Mouse (Mus musculus): ENCODE results near the gene Gm2696. TPM values are rescaled to one million over a fixed set of nuclear protein-coding genes. Genes with fewer than 3 reads are reported as not detected.
A peak's percentile ranks its signal among the peaks of the same experiment; 100 is the strongest.
"Not testable (repeated sequence)": the region's sequence is repeated elsewhere in the genome, so short reads cannot be mapped to it uniquely, and the experiment has no call there.

Gm2696 gene
- polyA plus RNA-seq, 1 experiment from 2014 or later: not detected

DNA sequence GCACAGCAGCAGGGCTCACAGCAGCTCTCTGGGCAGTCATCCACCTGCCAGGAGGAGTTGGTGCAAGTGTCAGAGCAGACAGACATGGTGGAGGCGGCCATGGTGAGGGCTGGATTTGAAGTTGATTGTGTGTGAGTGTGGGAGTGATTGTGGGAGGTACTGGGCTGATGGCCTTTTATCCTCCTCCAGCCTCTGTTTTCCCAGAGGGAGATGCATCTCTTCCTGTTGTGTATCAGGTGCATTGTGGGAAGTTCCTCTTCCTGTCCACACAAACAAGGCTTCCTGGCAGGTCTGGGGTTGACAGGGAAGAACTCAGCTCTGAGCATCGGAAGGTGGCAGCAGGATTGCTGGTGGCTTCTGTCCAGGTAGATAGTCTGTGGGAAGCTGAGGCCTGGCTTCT is 19.5 kb upstream of the Gm2696 start, which contains the start of gene Gm9639:
Gene Gm9639, minus strand, starts transcription at position 101 of the 400 bp plus-strand sequence.
- H3K9ac ChIP-seq (replicated peaks; ENCODE audit: low read depth, low read length): no peak within 1 kb of the TSS
- ATAC-seq (ENCODE audit: insufficient number of reproducible peaks, insufficient read depth, low FRiP score, low read depth): no peak
- 63% methylated on average over 2 of the region's 2 CpGs for WGBS

DNA sequence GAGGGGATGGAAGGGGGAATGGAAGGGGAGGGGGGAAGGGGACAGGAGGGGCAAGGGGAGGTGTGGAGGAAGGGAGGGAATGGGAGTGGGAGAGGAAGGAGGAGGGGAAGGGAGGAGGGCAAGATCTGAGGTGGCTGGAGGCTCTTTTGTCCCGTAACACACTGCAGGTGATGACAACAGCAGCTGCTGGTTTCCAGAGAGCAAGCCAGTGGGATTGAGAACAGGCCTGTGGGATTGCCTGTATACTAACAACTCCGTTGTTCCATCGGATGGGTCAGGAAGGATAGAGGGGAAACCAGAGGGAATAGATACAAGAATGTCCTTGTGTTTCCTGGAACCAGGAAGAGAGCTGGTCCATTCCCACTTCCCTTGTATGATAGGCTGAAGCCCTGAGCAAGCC is 16.8 kb upstream of the Gm2696 start:
- Histone ChIP-seq H3K36me3 (ENCODE audit: control insufficient read depth, insufficient read depth, low read length) (no peaks in the 10 kb centered on the region), H3K4me1 (ENCODE audit: control insufficient read depth, insufficient read depth, low read length) (no peaks in the 10 kb centered on the region), H3K27me3 (ENCODE audit: control insufficient read depth, insufficient read depth, low read length) (no peaks in the 10 kb centered on the region), H3K4me2 (replicated peaks; ENCODE audit: low read depth, low read length) (no peak overlapping the region), H3K27ac (ENCODE audit: low read length) (no peak overlapping the region), H3K9ac (replicated peaks; ENCODE audit: low read depth, low read length) (no peak overlapping the region), H3K9me3 (ENCODE audit: control insufficient read depth, low read depth, low read length) (no peaks in the 10 kb centered on the region), H3K4me3 (ENCODE audit: low read depth, low read length) (no peak overlapping the region)
- WGBS: 21% methylated on average over 3 of the region's 3 CpGs
- no peak for ATAC-seq (ENCODE audit: insufficient number of reproducible peaks, insufficient read depth, low FRiP score, low read depth)

More for the DNA sequence above, 19.5 kb upstream of the Gm2696 start, which contains the start of gene Gm9639:
- H3K27ac ChIP-seq (ENCODE audit: low read length): no peak within 1 kb of the TSS
- H3K4me3 ChIP-seq (ENCODE audit: low read depth, low read length): no peak within 1 kb of the TSS
- H3K4me1 ChIP-seq (ENCODE audit: control insufficient read depth, insufficient read depth, low read length): no peaks in the 10 kb centered on the region
- no peak within 1 kb of the TSS for H3K4me2 ChIP-seq (replicated peaks; ENCODE audit: low read depth, low read length)
- no peaks in the 10 kb centered on the region for H3K27me3 ChIP-seq (ENCODE audit: control insufficient read depth, insufficient read depth, low read length)
- no peaks in the 10 kb centered on the region for H3K36me3 ChIP-seq (ENCODE audit: control insufficient read depth, insufficient read depth, low read length)
- no peaks in the 10 kb centered on the region for H3K9me3 ChIP-seq (ENCODE audit: control insufficient read depth, low read depth, low read length)

GRCm38 (mm10) chr10:77798164-77798920 is 16.1 kb upstream of the Gm2696 start:
- not testable (repeated sequence) for H3K4me1 ChIP-seq (ENCODE audit: control insufficient read depth, insufficient read depth, low read length); H3K9me3 ChIP-seq (ENCODE audit: control insufficient read depth, low read depth, low read length); H3K36me3 ChIP-seq (ENCODE audit: control insufficient read depth, insufficient read depth, low read length); H3K9ac ChIP-seq (replicated peaks; ENCODE audit: low read depth, low read length); H3K27ac ChIP-seq (ENCODE audit: low read length); H3K4me2 ChIP-seq (replicated peaks; ENCODE audit: low read depth, low read length); ATAC-seq (ENCODE audit: insufficient number of reproducible peaks, insufficient read depth, low FRiP score, low read depth); H3K27me3 ChIP-seq (ENCODE audit: control insufficient read depth, insufficient read depth, low read length); H3K4me3 ChIP-seq (ENCODE audit: low read depth, low read length)
- WGBS: 32% methylated on average over 3 of the region's 3 CpGs

- Histone ChIP-seq H3K4me3 (ENCODE audit: low read depth, low read length) (no peak within 1 kb of the TSS), H3K36me3 (ENCODE audit: control insufficient read depth, insufficient read depth, low read length) (no peaks in the 10 kb centered on the region), H3K9me3 (ENCODE audit: control insufficient read depth, low read depth, low read length) (no peaks in the 10 kb centered on the region), H3K4me1 (ENCODE audit: control insufficient read depth, insufficient read depth, low read length) (no peaks in the 10 kb centered on the region), H3K27ac (ENCODE audit: low read length) (no peak within 1 kb of the TSS), H3K4me2 (replicated peaks; ENCODE audit: low read depth, low read length) (no peak within 1 kb of the TSS), H3K9ac (replicated peaks; ENCODE audit: low read depth, low read length) (no peak within 1 kb of the TSS), H3K27me3 (ENCODE audit: control insufficient read depth, insufficient read depth, low read length) (no peaks in the 10 kb centered on the region)
- 60% methylated on average over 8 of the region's 8 CpGs for WGBS
- ATAC-seq (ENCODE audit: insufficient number of reproducible peaks, insufficient read depth, low FRiP score, low read depth): no peak
Observed at GRCm38 (mm10) chr10:77798921-77799508, 15.5 kb upstream of the Gm2696 start, which contains the start of gene Gm19668. TSS of gene Gm19668 (minus strand) at chr10:77799133.

DNA sequence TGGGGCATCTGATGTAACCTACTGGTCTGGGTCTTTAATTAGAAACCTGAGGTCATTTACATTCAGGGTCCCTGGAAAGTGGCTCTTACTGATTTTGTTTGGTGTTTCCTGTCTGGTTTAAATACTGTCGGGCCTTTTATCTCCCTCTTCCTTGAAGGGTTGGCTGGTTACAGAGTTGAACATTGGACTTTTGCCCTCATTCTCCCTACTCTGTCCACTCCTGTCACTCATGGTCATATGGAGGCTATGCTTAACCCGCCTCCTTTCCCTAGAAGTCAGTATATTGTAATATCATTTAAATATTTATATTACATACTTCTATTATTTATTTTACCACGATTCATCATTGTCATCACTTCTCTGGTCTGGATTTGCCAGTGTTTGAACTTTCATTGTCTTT is 10.4 kb upstream of the Gm2696 start:
- Histone ChIP-seq H3K9ac (replicated peaks; ENCODE audit: low read depth, low read length) (no peak overlapping the region), H3K9me3 (ENCODE audit: control insufficient read depth, low read depth, low read length) (no peaks in the 10 kb centered on the region), H3K4me2 (replicated peaks; ENCODE audit: low read depth, low read length) (no peak overlapping the region), H3K27me3 (ENCODE audit: control insufficient read depth, insufficient read depth, low read length) (no peaks in the 10 kb centered on the region), H3K27ac (ENCODE audit: low read length) (no peak overlapping the region), H3K4me3 (ENCODE audit: low read depth, low read length) (no peak overlapping the region), H3K4me1 (ENCODE audit: control insufficient read depth, insufficient read depth, low read length) (no peaks in the 10 kb centered on the region), H3K36me3 (ENCODE audit: control insufficient read depth, insufficient read depth, low read length) (no peaks in the 10 kb centered on the region)
- 54% methylated on average over 3 of the region's 3 CpGs for WGBS
- no peak for ATAC-seq (ENCODE audit: insufficient number of reproducible peaks, insufficient read depth, low FRiP score, low read depth)

- 66% methylated on average over 5 of the region's 5 CpGs for WGBS
Observed at GRCm38 (mm10) chr10:77811743-77812142, 2.7 kb upstream of the Gm2696 start, which contains the start of gene Gm9507. TSS of gene Gm9507 (minus strand) at chr10:77811843.

GRCm38 (mm10) chr10:77815514-77815913 is 1.0 kb downstream of the Gm2696 start:
- Histone ChIP-seq H3K27ac (ENCODE audit: low read length) (no peak overlapping the region), H3K9ac (replicated peaks; ENCODE audit: low read depth, low read length) (no peak overlapping the region), H3K4me3 (ENCODE audit: low read depth, low read length) (no peak overlapping the region), H3K36me3 (ENCODE audit: control insufficient read depth, insufficient read depth, low read length) (no peaks in the 10 kb centered on the region), H3K27me3 (ENCODE audit: control insufficient read depth, insufficient read depth, low read length) (no peaks in the 10 kb centered on the region), H3K4me1 (ENCODE audit: control insufficient read depth, insufficient read depth, low read length) (no peaks in the 10 kb centered on the region), H3K4me2 (replicated peaks; ENCODE audit: low read depth, low read length) (no peak overlapping the region), H3K9me3 (ENCODE audit: control insufficient read depth, low read depth, low read length) (no peaks in the 10 kb centered on the region)
- WGBS: 29% methylated on average over 5 of the region's 5 CpGs
- no peak for ATAC-seq (ENCODE audit: insufficient number of reproducible peaks, insufficient read depth, low FRiP score, low read depth)

More at GRCm38 (mm10) chr10:77811743-77812142, 2.7 kb upstream of the Gm2696 start, which contains the start of gene Gm9507:
- Histone ChIP-seq H3K9me3 (ENCODE audit: control insufficient read depth, low read depth, low read length) (no peaks in the 10 kb centered on the region), H3K9ac (replicated peaks; ENCODE audit: low read depth, low read length) (no peak within 1 kb of the TSS), H3K4me2 (replicated peaks; ENCODE audit: low read depth, low read length) (no peak within 1 kb of the TSS), H3K4me3 (ENCODE audit: low read depth, low read length) (no peak within 1 kb of the TSS), H3K27ac (ENCODE audit: low read length) (no peak within 1 kb of the TSS), H3K36me3 (ENCODE audit: control insufficient read depth, insufficient read depth, low read length) (no peaks in the 10 kb centered on the region), H3K4me1 (ENCODE audit: control insufficient read depth, insufficient read depth, low read length) (no peaks in the 10 kb centered on the region), H3K27me3 (ENCODE audit: control insufficient read depth, insufficient read depth, low read length) (no peaks in the 10 kb centered on the region)
- no peak for ATAC-seq (ENCODE audit: insufficient number of reproducible peaks, insufficient read depth, low FRiP score, low read depth)

- no peak overlapping the region for H3K4me2 ChIP-seq (replicated peaks; ENCODE audit: low read depth, low read length)
- H3K9ac ChIP-seq (replicated peaks; ENCODE audit: low read depth, low read length): no peak overlapping the region
- no peak overlapping the region for H3K27ac ChIP-seq (ENCODE audit: low read length)
- H3K4me3 ChIP-seq (ENCODE audit: low read depth, low read length): no peak overlapping the region
- WGBS: 93% methylated on average over 4 of the region's 4 CpGs
- 0 out of 2 replicates have a peak, but pooled peaks have one; percentile 14 for ATAC-seq (ENCODE audit: insufficient number of reproducible peaks, insufficient read depth, low FRiP score, low read depth)
- H3K27me3 ChIP-seq (ENCODE audit: control insufficient read depth, insufficient read depth, low read length): no peaks in the 10 kb centered on the region
- H3K36me3 ChIP-seq (ENCODE audit: control insufficient read depth, insufficient read depth, low read length): no peaks in the 10 kb centered on the region
- H3K9me3 ChIP-seq (ENCODE audit: control insufficient read depth, low read depth, low read length): no peaks in the 10 kb centered on the region
- H3K4me1 ChIP-seq (ENCODE audit: control insufficient read depth, insufficient read depth, low read length): no peaks in the 10 kb centered on the region
Observed at GRCm38 (mm10) chr10:77818523-77818922, 4.0 kb downstream of the Gm2696 start.

Measured in stomach, embryonic 14.5 days (tissue).